Mouse (Mus musculus) right cerebral cortex, postnatal 10 days (tissue): ENCODE data around the gene Nrd1.

Experiments used
- DNase-seq, 2 experiments: peaks; one replicate each; pipeline ENCODE4 v3.0.0; 2021; ENCODE audit warnings: low spot score in 2 of 2

Gene Nrd1

GRCm38 (mm10) chr4:108999999-109000950 is at the start of gene Nrd1:
Gene Nrd1 (plus strand): TSS chr4:109000655.
- peak; percentile 99 to 100 for DNase-seq

GRCm38 (mm10) chr4:108951663-108952062 is 48.8 kb upstream of the Nrd1 start:
- DNase-seq = no peak

- DNase-seq = no peak
Measured at GRCm38 (mm10) chr4:108959696-108960095, 40.8 kb upstream of the Nrd1 start.

- no peak for DNase-seq
Measured at GRCm38 (mm10) chr4:108960619-108961460, 39.6 kb upstream of the Nrd1 start.

GRCm38 (mm10) chr4:108963017-108963416 is 37.4 kb upstream of the Nrd1 start:
- DNase-seq = no peak

- DNase-seq = no peak
Measured at GRCm38 (mm10) chr4:108969517-108969916, 30.9 kb upstream of the Nrd1 start.

- no peak for DNase-seq
Measured at GRCm38 (mm10) chr4:108971054-108971453, 29.4 kb upstream of the Nrd1 start.

GRCm38 (mm10) chr4:108976458-108977071 is 23.9 kb upstream of the Nrd1 start:
- DNase-seq = peak; percentile 61 to 79

- DNase-seq = no peak
Measured at GRCm38 (mm10) chr4:108986833-108987472, 13.5 kb upstream of the Nrd1 start.

- no peak for DNase-seq
Measured at GRCm38 (mm10) chr4:108987473-108987842, 13.0 kb upstream of the Nrd1 start.

GRCm38 (mm10) chr4:108989430-108989829 is 11.0 kb upstream of the Nrd1 start:
- DNase-seq = no peak

- no peak for DNase-seq
Measured at GRCm38 (mm10) chr4:108990032-108990431, 10.4 kb upstream of the Nrd1 start.

- no peak for DNase-seq
Measured at GRCm38 (mm10) chr4:108990571-108990970, 9.9 kb upstream of the Nrd1 start.

GRCm38 (mm10) chr4:108991811-108992210 is 8.6 kb upstream of the Nrd1 start:
- DNase-seq = peak; percentile 55 to 58

- no peak for DNase-seq
Measured at GRCm38 (mm10) chr4:108992978-108993377, 7.5 kb upstream of the Nrd1 start.

GRCm38 (mm10) chr4:109000961-109001360 is 506 bp downstream of the Nrd1 start:
- DNase-seq = no peak

GRCm38 (mm10) chr4:109008046-109008445 is 7.6 kb downstream of the Nrd1 start:
- no peak for DNase-seq

GRCm38 (mm10) chr4:109014091-109014490 is 13.6 kb downstream of the Nrd1 start:
- no peak for DNase-seq

- no peak for DNase-seq
Measured at GRCm38 (mm10) chr4:109017441-109017840, 17.0 kb downstream of the Nrd1 start.

- DNase-seq = no peak
Measured at GRCm38 (mm10) chr4:109019301-109019700, 18.8 kb downstream of the Nrd1 start.

- no peak for DNase-seq
Measured at GRCm38 (mm10) chr4:109021976-109022375, 21.5 kb downstream of the Nrd1 start.

GRCm38 (mm10) chr4:109025061-109025460 is 24.6 kb downstream of the Nrd1 start:
- no peak for DNase-seq
